Mouse (Mus musculus) limb, embryonic 14.5 days (tissue): ENCODE results near the gene Ralgapa2. TPM values are rescaled to one million over a fixed set of nuclear protein-coding genes. Genes with fewer than 3 reads are reported as not detected.

Experiments used
- ATAC-seq: fragments of 200-750 bp; cut with Nextera tagmentation; 2 replicates; pipeline ENCODE4 v1.8.0; 2017; ENCODE audit warnings: low read depth, moderate number of reproducible peaks, moderate TSS enrichment; ENCODE audit not compliant: low FRiP score
- DNase-seq: peaks from one replicate; pipeline ENCODE4 v3.0.0-alpha.2; 2015; ENCODE audit warnings: low spot score
- H3K27ac ChIP-seq: fragments of 300-500 bp; sonication (generic); replicated peaks from 2 replicates; pipeline ENCODE4 v1.5.1; 2014; ENCODE audit warnings: low read depth, mild to moderate bottlenecking, low read length, moderate library complexity, mixed read lengths
- H3K27me3 ChIP-seq: fragments of 300-500 bp; sonication (generic); 2 replicates; pipeline ENCODE4 v1.6.1; 2014; ENCODE audit warnings: low read length, mixed read lengths; ENCODE audit not compliant: control insufficient read depth, insufficient read depth
- H3K36me3 ChIP-seq: fragments of 300-500 bp; sonication (generic); 2 replicates; pipeline ENCODE4 v1.6.1; 2014; ENCODE audit warnings: mild to moderate bottlenecking, low read length, moderate library complexity, mixed read lengths; ENCODE audit not compliant: control insufficient read depth, insufficient read depth
- H3K4me1 ChIP-seq: fragments of 300-500 bp; sonication (generic); 2 replicates; pipeline ENCODE4 v1.6.1; 2014; ENCODE audit warnings: antibody characterized with exemption, low read length, mixed read lengths; ENCODE audit not compliant: control insufficient read depth, insufficient read depth
- H3K4me2 ChIP-seq: fragments of 300-500 bp; sonication (generic); replicated peaks from 2 replicates; pipeline ENCODE4 v1.6.1; 2014; ENCODE audit warnings: low read depth, mild to moderate bottlenecking, low read length, moderate library complexity; ENCODE audit not compliant: severe bottlenecking
- H3K4me3 ChIP-seq: fragments of 300-500 bp; sonication (generic); replicated peaks from 2 replicates; pipeline ENCODE4 v1.5.1; 2014; ENCODE audit warnings: low read length
- H3K9ac ChIP-seq: fragments of 300-500 bp; sonication (generic); 2 replicates; pipeline ENCODE4 v1.6.1; 2014; ENCODE audit warnings: mild to moderate bottlenecking, low read depth, low read length, moderate library complexity; ENCODE audit not compliant: severe bottlenecking
- H3K9me3 ChIP-seq: fragments of 300-500 bp; sonication (generic); 2 replicates; pipeline ENCODE4 v1.6.1; 2016; ENCODE audit warnings: low read length; ENCODE audit not compliant: control insufficient read depth
- POLR2A ChIP-seq: fragments of 200-500 bp; IDR thresholded peaks from 2 replicates; pipeline ENCODE4 v1.8.0; 2012; ENCODE audit warnings: inconsistent platforms, mild to moderate bottlenecking, moderate library complexity, borderline replicate concordance; ENCODE audit not compliant: insufficient read depth, insufficient read length; ENCODE audit errors: extremely low read depth
- WGBS: fragments of 180-500 bp; shearing (Covaris S2); extraction: QIAGEN DNeasy Blood & Tissue Kit; methylation state at CpG from one replicate; pipeline ENCODE4 v1.1.7; 2014; 5-methylcytosine and 5-hydroxymethylcytosine counted together
- polyA plus RNA-seq, 2 experiments: library from polyadenylated mRNA; depleted of rRNA in 1 of 2; stranded (reverse) in 1 of 2; unstranded in 1 of 2; fragments of >200 nt; fragmentation: Nextera tagmentation in 1 of 2; extraction: Ambion mirVana in 1 of 2; gene quantifications; 2 replicates each; pipeline versions ENCODE4 v1.2.1 to v1.2.3; 2012 to 2014

The Ralgapa2 gene
- polyA plus RNA-seq, 2 experiments = 4.1 TPM

DNA sequence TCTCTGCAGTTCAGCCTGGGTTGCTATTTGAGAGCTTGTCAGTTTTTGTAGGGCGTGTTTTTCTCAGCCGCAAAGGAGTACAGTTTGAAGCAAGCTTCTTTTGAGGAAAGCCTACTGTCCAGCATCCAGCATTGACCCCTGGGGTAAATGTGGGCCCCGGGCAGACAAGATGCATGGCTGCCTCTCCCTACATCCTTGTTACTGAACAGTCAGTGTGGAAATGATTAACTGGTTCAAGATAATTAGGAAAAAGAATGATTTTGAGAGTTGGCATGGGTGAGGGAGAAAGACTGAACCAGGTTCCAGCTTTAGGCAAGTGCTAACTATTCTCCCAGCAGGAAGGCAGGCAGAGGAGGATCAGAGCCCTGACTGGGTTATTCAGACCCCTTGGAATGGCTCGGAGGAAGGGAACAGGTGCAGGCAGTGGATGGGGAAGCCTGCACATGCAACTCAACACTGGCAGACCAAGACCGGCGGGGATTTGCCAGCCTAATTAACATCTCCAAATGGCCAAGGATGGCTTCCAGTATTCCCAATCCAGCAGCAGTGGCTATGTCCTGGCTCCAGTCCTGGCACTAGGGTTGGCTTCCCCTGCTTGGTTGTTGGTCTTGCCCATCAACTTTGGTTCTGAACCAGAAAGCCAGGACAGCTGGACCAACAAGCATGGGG lies 261.8 kb downstream of the Ralgapa2 start:
- no peaks in the 10 kb centered on the region for H3K36me3 ChIP-seq
- H3K27ac ChIP-seq = no peak overlapping the region
- H3K4me2 ChIP-seq = no peak overlapping the region
- no peaks in the 10 kb centered on the region for H3K27me3 ChIP-seq
- H3K4me3 ChIP-seq = no peak overlapping the region
- DNase-seq = no peak
- no peak for ATAC-seq
- no peak overlapping the region for H3K9ac ChIP-seq
- no peaks in the 10 kb centered on the region for H3K9me3 ChIP-seq
- no peak for TF ChIP-seq POLR2A
- peaks cover 3% of the 10 kb centered on the region for H3K4me1 ChIP-seq
- WGBS = 66% methylated on average over 6 of the region's 6 CpGs

DNA sequence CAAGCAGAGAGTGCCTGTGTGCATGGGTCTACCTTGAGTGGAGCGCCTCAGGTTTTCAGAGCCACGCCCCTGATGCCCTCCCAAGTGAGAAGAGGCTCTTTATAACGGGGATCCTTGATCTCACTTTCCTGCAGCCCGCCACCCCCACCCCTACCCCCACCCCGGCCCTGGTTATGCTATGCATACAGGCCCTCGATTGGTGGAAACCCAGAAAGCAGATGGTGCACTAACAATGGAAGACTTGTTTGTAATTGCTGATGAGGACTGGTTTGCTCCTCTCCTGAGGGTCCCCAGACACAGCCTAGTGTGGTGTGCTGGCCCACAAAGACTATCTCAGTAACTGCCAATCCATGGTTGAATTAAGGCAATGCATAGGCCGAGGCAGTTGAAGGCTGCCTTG lies 263.1 kb downstream of the Ralgapa2 start:
- Histone ChIP-seq H3K4me1 (peaks cover 3% of the 10 kb centered on the region), H3K27me3 (no peaks in the 10 kb centered on the region), H3K27ac (no peak overlapping the region), H3K4me3 (no peak overlapping the region), H3K9ac (no peak overlapping the region), H3K36me3 (no peaks in the 10 kb centered on the region), H3K9me3 (no peaks in the 10 kb centered on the region), H3K4me2 (no peak overlapping the region)
- TF ChIP-seq POLR2A = no peak
- DNase-seq (no peak), ATAC-seq (no peak)
- WGBS = 86% methylated on average over 7 of the region's 7 CpGs

DNA sequence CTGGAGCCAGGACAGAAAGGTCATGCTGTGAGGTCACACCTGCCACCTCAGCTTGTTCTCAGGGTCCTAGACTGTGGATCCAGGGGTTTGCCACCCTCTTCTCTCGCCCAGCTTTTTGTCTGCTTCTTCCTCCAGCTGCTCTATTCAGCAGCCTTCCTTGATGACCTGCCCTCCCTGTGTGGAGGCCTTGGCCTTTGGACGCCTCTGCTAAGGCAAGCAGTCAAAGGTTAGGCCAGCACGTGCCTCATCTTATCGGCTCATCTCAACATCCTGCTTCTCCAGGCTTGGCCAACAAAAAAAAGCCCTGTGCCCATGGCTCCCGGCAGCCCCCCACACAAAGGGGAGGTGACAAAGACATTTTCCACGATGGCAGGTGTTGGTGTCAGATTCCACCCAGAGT lies 264.6 kb downstream of the Ralgapa2 start:
- WGBS = 39% methylated on average over 6 of the region's 6 CpGs
- Histone ChIP-seq H3K9me3 (no peaks in the 10 kb centered on the region), H3K4me1 (peaks cover 3% of the 10 kb centered on the region), H3K4me3 (no peak overlapping the region), H3K4me2 (no peak overlapping the region), H3K27me3 (no peaks in the 10 kb centered on the region), H3K9ac (no peak overlapping the region), H3K36me3 (no peaks in the 10 kb centered on the region), H3K27ac (no peak overlapping the region)
- no peak for TF ChIP-seq POLR2A
- DNase-seq = no peak
- ATAC-seq = no peak; the same call in 1 of the 2 replicates

DNA sequence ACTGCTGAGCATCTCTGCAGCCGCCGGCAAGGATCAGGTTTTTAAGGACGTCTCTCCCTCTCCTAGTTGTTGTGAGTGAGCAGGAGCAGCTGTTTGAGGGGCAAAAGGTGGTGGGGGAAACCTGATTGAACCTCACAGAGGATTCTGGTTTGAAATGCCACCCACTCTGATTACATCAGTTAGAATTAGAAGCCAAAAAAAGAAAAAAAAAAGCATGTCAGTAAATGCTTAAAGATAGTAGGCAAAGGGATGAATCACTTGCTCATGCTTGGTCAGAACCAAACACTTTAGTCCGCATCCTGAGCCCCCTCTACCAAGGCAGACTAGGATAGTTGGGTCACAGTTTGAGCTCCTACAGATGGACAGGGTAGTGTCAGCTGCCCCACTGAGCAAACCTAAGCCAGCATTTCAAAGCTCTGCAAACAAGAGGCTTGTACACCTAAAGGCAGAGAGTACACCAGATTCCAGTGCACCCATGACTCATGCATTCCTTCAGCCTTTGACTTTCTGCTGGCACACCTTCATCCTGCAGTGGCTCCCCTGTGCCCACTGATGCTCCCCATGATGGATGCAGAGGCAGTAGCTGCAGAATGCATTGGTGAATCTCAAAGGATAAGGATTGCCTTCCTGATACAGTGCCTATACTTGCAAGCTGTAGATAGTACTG lies 265.6 kb downstream of the Ralgapa2 start:
- no peak for TF ChIP-seq POLR2A
- H3K36me3 ChIP-seq = no peaks in the 10 kb centered on the region
- no peak overlapping the region for H3K4me2 ChIP-seq
- peaks cover 3% of the 10 kb centered on the region for H3K4me1 ChIP-seq
- H3K27me3 ChIP-seq = no peaks in the 10 kb centered on the region
- H3K9ac ChIP-seq = no peak overlapping the region
- DNase-seq (no peak), ATAC-seq (no peak)
- H3K4me3 ChIP-seq = no peak overlapping the region
- no peak overlapping the region for H3K27ac ChIP-seq
- H3K9me3 ChIP-seq = no peaks in the 10 kb centered on the region
- 70% methylated on average over 4 of the region's 4 CpGs for WGBS

DNA sequence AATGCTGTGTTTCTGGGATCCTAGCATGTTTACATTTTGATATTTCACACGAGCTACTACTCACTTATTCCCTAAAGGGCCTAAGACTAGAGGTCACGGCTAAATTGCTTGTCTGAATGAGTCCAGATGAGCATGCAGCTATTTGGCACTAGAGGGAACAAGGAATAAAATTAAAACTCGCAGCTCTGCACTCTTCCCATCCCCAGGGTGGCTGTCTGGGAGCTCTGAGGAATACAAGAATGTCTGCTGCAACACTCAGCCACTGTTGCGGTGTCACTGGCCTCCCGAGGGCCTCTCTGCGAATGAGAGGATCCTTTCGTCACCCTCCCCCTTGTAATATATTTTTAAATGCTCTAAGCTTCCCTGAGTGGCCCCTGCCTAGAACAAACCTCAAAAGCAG lies 266.7 kb downstream of the Ralgapa2 start:
- H3K27ac ChIP-seq = no peak overlapping the region
- TF ChIP-seq POLR2A = no peak
- H3K4me2 ChIP-seq = no peak overlapping the region
- ATAC-seq (no peak), DNase-seq (no peak)
- H3K9me3 ChIP-seq = no peaks in the 10 kb centered on the region
- no peak overlapping the region for H3K4me3 ChIP-seq
- H3K4me1 ChIP-seq = peaks cover 3% of the 10 kb centered on the region
- H3K36me3 ChIP-seq = no peaks in the 10 kb centered on the region
- 49% methylated on average over 7 of the region's 7 CpGs for WGBS
- no peak overlapping the region for H3K9ac ChIP-seq
- no peaks in the 10 kb centered on the region for H3K27me3 ChIP-seq

DNA sequence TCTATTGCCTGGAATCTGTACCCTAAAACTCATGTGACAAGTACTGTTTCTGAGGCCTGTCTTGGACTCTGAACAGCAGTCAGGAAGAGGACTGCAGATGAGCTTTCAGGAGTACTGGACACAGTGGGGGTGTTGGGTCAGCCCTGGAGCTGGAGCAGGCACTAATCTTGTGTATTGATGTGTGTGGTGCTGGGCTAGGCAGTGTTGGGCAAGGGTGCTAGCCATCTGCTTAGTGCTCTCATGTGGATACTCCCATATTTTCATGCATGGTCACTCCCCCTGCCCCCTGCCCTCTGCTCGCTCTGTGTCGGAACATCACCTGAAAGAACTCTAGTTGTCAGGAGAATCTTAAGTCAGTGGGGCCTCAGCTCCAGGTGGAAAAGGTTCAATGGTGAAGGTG lies 268.1 kb downstream of the Ralgapa2 start:
- no peak overlapping the region for H3K4me2 ChIP-seq
- no peak overlapping the region for H3K4me3 ChIP-seq
- H3K27me3 ChIP-seq = no peaks in the 10 kb centered on the region
- DNase-seq = no peak
- H3K9me3 ChIP-seq = no peaks in the 10 kb centered on the region
- TF ChIP-seq POLR2A = no peak
- H3K36me3 ChIP-seq = no peaks in the 10 kb centered on the region
- 83% methylated on average over 2 of the region's 2 CpGs for WGBS
- peaks cover 3% of the 10 kb centered on the region for H3K4me1 ChIP-seq
- H3K9ac ChIP-seq = no peak overlapping the region
- H3K27ac ChIP-seq = no peak overlapping the region
- no peak for ATAC-seq
